Mouse (Mus musculus) liver, embryonic 12.5 days (tissue): ENCODE results near the gene Iqub. TPM values are rescaled to one million over a fixed set of nuclear protein-coding genes. Genes with fewer than 3 reads are reported as not detected.
A peak's percentile ranks its signal among the peaks of the same experiment; 100 is the strongest.

Experiments used
- ATAC-seq: fragments of 200-750 bp; cut with Nextera tagmentation; 2 replicates; pipeline ENCODE4 v1.8.0; 2017; ENCODE audit warnings: moderate number of reproducible peaks, mild to moderate bottlenecking, moderate library complexity
- H3K27ac ChIP-seq: fragments of 300-500 bp; sonication (generic); 2 replicates; pipeline ENCODE4 v1.5.1; 2016; ENCODE audit warnings: mild to moderate bottlenecking
- H3K27me3 ChIP-seq: fragments of 300-500 bp; sonication (generic); replicated peaks from 2 replicates; pipeline ENCODE4 v1.6.1; 2016; ENCODE audit warnings: mild to moderate bottlenecking, moderate library complexity
- H3K36me3 ChIP-seq: fragments of 300-500 bp; sonication (generic); 2 replicates; pipeline ENCODE4 v1.6.1; 2016; ENCODE audit warnings: mild to moderate bottlenecking, moderate library complexity
- H3K4me1 ChIP-seq: fragments of 300-500 bp; sonication (generic); 2 replicates; pipeline ENCODE4 v1.6.1; 2016
- H3K4me2 ChIP-seq: fragments of 300-500 bp; sonication (generic); 2 replicates; pipeline ENCODE4 v1.6.1; 2016; ENCODE audit warnings: mild to moderate bottlenecking, moderate library complexity
- H3K4me3 ChIP-seq: fragments of 300-500 bp; sonication (generic); 2 replicates; pipeline ENCODE4 v1.5.1; 2016; ENCODE audit warnings: mild to moderate bottlenecking, moderate library complexity
- H3K9ac ChIP-seq: fragments of 300-500 bp; sonication (generic); 2 replicates; pipeline ENCODE4 v1.6.1; 2016; ENCODE audit warnings: mild to moderate bottlenecking, moderate library complexity
- H3K9me3 ChIP-seq: fragments of 300-500 bp; sonication (generic); replicated peaks from 2 replicates; pipeline ENCODE4 v1.6.1; 2016; ENCODE audit warnings: mild to moderate bottlenecking, moderate library complexity
- WGBS: fragments of 180-500 bp; shearing (Covaris S2); methylation state at CpG from one replicate; pipeline ENCODE4 v1.1.7; 2016; ENCODE audit not compliant: insufficient replicate concordance; 5-methylcytosine and 5-hydroxymethylcytosine counted together
- polyA plus RNA-seq: library from polyadenylated mRNA; unstranded; fragments of >200 nt; fragmentation: Nextera tagmentation; extraction: Ambion mirVana; gene quantifications from 2 replicates; pipeline ENCODE4 v1.2.1, GENCODE M21; 2016

The Iqub gene
- polyA plus RNA-seq, 1 experiment from 2014 or later = 0.07 TPM

GRCm38 (mm10) chr6:24530711-24531420, 16.0 kb upstream of the Iqub start:
- Histone ChIP-seq H3K4me3 (no peak overlapping the region), H3K36me3 (no peaks in the 10 kb centered on the region; the same call in 1 of the 2 replicates), H3K9ac (no peak overlapping the region), H3K27ac (no peak overlapping the region), H3K4me1 (peaks cover 20% of the 10 kb centered on the region), H3K4me2 (peak overlapping the region; percentile 44), H3K9me3 (no peaks in the 10 kb centered on the region), H3K27me3 (no peaks in the 10 kb centered on the region)
- 45% methylated on average over 11 of the region's 11 CpGs for WGBS
- no peak for ATAC-seq

GRCm38 (mm10) chr6:24530166-24530565, 15.3 kb upstream of the Iqub start:
- peaks cover 24% of the 10 kb centered on the region for H3K4me1 ChIP-seq
- 13% methylated on average over 4 of the region's 4 CpGs for WGBS
- no peak overlapping the region for H3K27ac ChIP-seq
- H3K36me3 ChIP-seq = peaks cover 3% of the 10 kb centered on the region
- H3K4me3 ChIP-seq = 0 out of 2 replicates have a peak overlapping the region, but pooled peaks have one; percentile 1
- H3K27me3 ChIP-seq = no peaks in the 10 kb centered on the region
- H3K9ac ChIP-seq = no peak overlapping the region
- no peaks in the 10 kb centered on the region for H3K9me3 ChIP-seq
- ATAC-seq = no peak
- H3K4me2 ChIP-seq = peak overlapping the region; percentile 44

- Histone ChIP-seq H3K4me2 (peak within 1 kb of the TSS; percentile 81), H3K27ac (peak within 1 kb of the TSS; percentile 56), H3K9me3 (no peaks in the 10 kb centered on the region), H3K4me3 (peak within 1 kb of the TSS; percentile 87), H3K9ac (peak within 1 kb of the TSS; percentile 80), H3K36me3 (peaks cover 21% of the 10 kb centered on the region), H3K4me1 (peaks cover 24% of the 10 kb centered on the region), H3K27me3 (no peaks in the 10 kb centered on the region)
- ATAC-seq = no peak
- WGBS = 41% methylated on average over 2 of the region's 2 CpGs
Observed at GRCm38 (mm10) chr6:24528064-24528243, 13.1 kb upstream of the Iqub start, which contains the start of gene Asb15. Gene Asb15, plus strand, starts transcription at chr6:24528144.

GRCm38 (mm10) chr6:24527155-24528063, 12.5 kb upstream of the Iqub start, which contains the start of gene Ndufa5:
Gene Ndufa5, minus strand, starts transcription at chr6:24528013.
- Histone ChIP-seq H3K4me2 (peak within 1 kb of the TSS; percentile 81), H3K27ac (peak within 1 kb of the TSS; percentile 56), H3K9ac (peak within 1 kb of the TSS; percentile 80), H3K4me3 (peak within 1 kb of the TSS; percentile 87), H3K4me1 (peaks cover 24% of the 10 kb centered on the region), H3K27me3 (no peaks in the 10 kb centered on the region), H3K9me3 (no peaks in the 10 kb centered on the region), H3K36me3 (peaks cover 23% of the 10 kb centered on the region)
- under 1% methylated on average over 52 of the region's 53 CpGs for WGBS
- peak; percentile 99 for ATAC-seq

- no peak overlapping the region for H3K9ac ChIP-seq
- no peaks in the 10 kb centered on the region for H3K9me3 ChIP-seq
- H3K4me1 ChIP-seq = peaks cover 24% of the 10 kb centered on the region
- peak overlapping the region; percentile 87; the same call in 1 of the 2 replicates for H3K4me3 ChIP-seq
- ATAC-seq = no peak
- no peak overlapping the region for H3K27ac ChIP-seq
- H3K36me3 ChIP-seq = peaks cover 40% of the 10 kb centered on the region
- 77% methylated on average over 3 of the region's 3 CpGs for WGBS
- no peaks in the 10 kb centered on the region for H3K27me3 ChIP-seq
- peak overlapping the region; percentile 81 for H3K4me2 ChIP-seq
Observed at GRCm38 (mm10) chr6:24525705-24526104, 10.8 kb upstream of the Iqub start.

- H3K27me3 ChIP-seq = no peaks in the 10 kb centered on the region
- WGBS = 36% methylated on average over 2 of the region's 2 CpGs
- H3K27ac ChIP-seq = no peak overlapping the region
- H3K9ac ChIP-seq = no peak overlapping the region
- no peak for ATAC-seq
- peaks cover 29% of the 10 kb centered on the region for H3K36me3 ChIP-seq
- no peak overlapping the region for H3K4me2 ChIP-seq
- 0 out of 2 replicates have a peak, but pooled peaks cover 5% of the 10 kb centered on the region for H3K4me1 ChIP-seq
- no peaks in the 10 kb centered on the region for H3K9me3 ChIP-seq
- no peak overlapping the region for H3K4me3 ChIP-seq
Observed at GRCm38 (mm10) chr6:24516197-24516596, 1.3 kb upstream of the Iqub start.

GRCm38 (mm10) chr6:24504141-24504540, 10.7 kb downstream of the Iqub start:
- no peak overlapping the region for H3K4me2 ChIP-seq
- H3K9me3 ChIP-seq = no peaks in the 10 kb centered on the region
- 51% methylated on average over 2 of the region's 2 CpGs for WGBS
- no peak overlapping the region for H3K27ac ChIP-seq
- no peak overlapping the region for H3K9ac ChIP-seq
- no peaks in the 10 kb centered on the region for H3K4me1 ChIP-seq
- no peak overlapping the region for H3K4me3 ChIP-seq
- H3K27me3 ChIP-seq = no peaks in the 10 kb centered on the region
- no peak for ATAC-seq
- no peaks in the 10 kb centered on the region for H3K36me3 ChIP-seq

GRCm38 (mm10) chr6:24490341-24490740, 24.5 kb downstream of the Iqub start:
- no peak for ATAC-seq
- H3K9ac ChIP-seq = no peak overlapping the region
- H3K4me2 ChIP-seq = no peak overlapping the region
- 5% methylated on average over 1 of the region's 1 CpGs for WGBS
- no peaks in the 10 kb centered on the region for H3K4me1 ChIP-seq
- no peak overlapping the region for H3K27ac ChIP-seq
- H3K27me3 ChIP-seq = no peaks in the 10 kb centered on the region
- no peaks in the 10 kb centered on the region for H3K9me3 ChIP-seq
- no peak overlapping the region for H3K4me3 ChIP-seq
- H3K36me3 ChIP-seq = no peaks in the 10 kb centered on the region

- H3K36me3 ChIP-seq = no peaks in the 10 kb centered on the region
- no peak overlapping the region for H3K4me3 ChIP-seq
- 45% methylated on average over 5 of the region's 5 CpGs for WGBS
- ATAC-seq = no peak
- H3K9me3 ChIP-seq = no peaks in the 10 kb centered on the region
- no peak overlapping the region for H3K9ac ChIP-seq
- H3K4me1 ChIP-seq = no peaks in the 10 kb centered on the region
- H3K27ac ChIP-seq = no peak overlapping the region
- H3K4me2 ChIP-seq = no peak overlapping the region
- H3K27me3 ChIP-seq = no peaks in the 10 kb centered on the region
Observed at GRCm38 (mm10) chr6:24486530-24486929, 28.3 kb downstream of the Iqub start.

- Histone ChIP-seq H3K27ac (no peak overlapping the region), H3K27me3 (no peaks in the 10 kb centered on the region), H3K36me3 (no peaks in the 10 kb centered on the region), H3K9me3 (no peaks in the 10 kb centered on the region), H3K9ac (no peak overlapping the region), H3K4me1 (no peaks in the 10 kb centered on the region), H3K4me2 (no peak overlapping the region), H3K4me3 (no peak overlapping the region)
- ATAC-seq = no peak
- WGBS = 65% methylated on average over 1 of the region's 1 CpGs
Observed at GRCm38 (mm10) chr6:24470571-24471132, 44.2 kb downstream of the Iqub start.

GRCm38 (mm10) chr6:24470135-24470534, 44.7 kb downstream of the Iqub start:
- Histone ChIP-seq H3K36me3 (no peaks in the 10 kb centered on the region), H3K27me3 (no peaks in the 10 kb centered on the region), H3K4me3 (no peak overlapping the region), H3K27ac (no peak overlapping the region), H3K9me3 (no peaks in the 10 kb centered on the region), H3K9ac (no peak overlapping the region), H3K4me2 (no peak overlapping the region), H3K4me1 (no peaks in the 10 kb centered on the region)
- 70% methylated on average over 2 of the region's 2 CpGs for WGBS
- ATAC-seq = no peak

- no peak overlapping the region for H3K4me2 ChIP-seq
- H3K27ac ChIP-seq = no peak overlapping the region
- no peak for ATAC-seq
- H3K9me3 ChIP-seq = no peaks in the 10 kb centered on the region
- no peaks in the 10 kb centered on the region for H3K36me3 ChIP-seq
- no peak overlapping the region for H3K4me3 ChIP-seq
- H3K4me1 ChIP-seq = no peaks in the 10 kb centered on the region
- no peaks in the 10 kb centered on the region for H3K27me3 ChIP-seq
- no peak overlapping the region for H3K9ac ChIP-seq
- 35% methylated on average over 7 of the region's 7 CpGs for WGBS
Observed at GRCm38 (mm10) chr6:24456097-24456496, 58.8 kb downstream of the Iqub start.
